Mouse (Mus musculus) myocyte (in vitro differentiated cells): ENCODE results near the gene Tspan9.

Experiments
- CEBPB ChIP-seq: IDR thresholded peaks from 2 replicates; pipeline ENCODE4 v1.6.1; 2011; ENCODE audit warnings: mild to moderate bottlenecking, moderate library complexity; ENCODE audit not compliant: poor library complexity, insufficient read depth, severe bottlenecking
- E2F4 ChIP-seq: IDR thresholded peaks from one replicate; pipeline ENCODE4 v1.6.1; 2011; ENCODE audit warnings: mild to moderate bottlenecking, control low read depth, moderate library complexity; ENCODE audit not compliant: insufficient read depth
- MAX ChIP-seq: IDR thresholded peaks from one replicate; pipeline ENCODE4 v1.6.1; 2011; ENCODE audit warnings: low read depth, mild to moderate bottlenecking, control low read depth
- MYOD1 ChIP-seq, 3 experiments: IDR thresholded peaks; one replicate each; pipeline ENCODE4 v1.6.1; 2011; ENCODE audit warnings: control low read depth in 2 of 3, low read depth in 2 of 3, mild to moderate bottlenecking in 2 of 3, moderate library complexity in 1 of 3; ENCODE audit not compliant: insufficient read length in 2 of 3, control insufficient read depth in 1 of 3
- MYOG ChIP-seq, 3 experiments: IDR thresholded peaks; one replicate each; pipeline ENCODE4 v1.6.1; 2011; ENCODE audit warnings: control low read depth in 2 of 3, low read depth in 2 of 3, mild to moderate bottlenecking in 2 of 3; ENCODE audit not compliant: insufficient read length in 2 of 3, control insufficient read depth in 1 of 3, insufficient read depth in 1 of 3
- POLR2A ChIP-seq: IDR thresholded peaks from one replicate; pipeline ENCODE4 v1.6.1; 2011; ENCODE audit warnings: low read depth, mild to moderate bottlenecking, control low read depth, moderate library complexity; ENCODE audit not compliant: insufficient read length
- POLR2AphosphoS2 ChIP-seq: IDR thresholded peaks from one replicate; pipeline ENCODE4 v1.6.1; 2011; ENCODE audit warnings: low read depth, control low read depth; ENCODE audit not compliant: insufficient read length
- TCF12 ChIP-seq: IDR thresholded peaks from one replicate; pipeline ENCODE4 v1.6.1; 2011; ENCODE audit warnings: mild to moderate bottlenecking, control low read depth; ENCODE audit not compliant: poor library complexity, insufficient read depth, severe bottlenecking
- TCF3 ChIP-seq: IDR thresholded peaks from one replicate; pipeline ENCODE4 v1.6.1; 2011; ENCODE audit warnings: low read depth, control low read depth; ENCODE audit not compliant: insufficient read length
- USF1 ChIP-seq: IDR thresholded peaks from one replicate; pipeline ENCODE4 v1.6.1; 2011; ENCODE audit warnings: low read depth, mild to moderate bottlenecking, control low read depth, moderate library complexity

GRCm38 (mm10) chr6:127988944-127989494 lies 154.4 kb downstream of the Tspan9 start:
- TF ChIP-seq MAX (no peak), POLR2A (no peak), TCF12 (peak; percentile 22), TCF3 (no peak), E2F4 (no peak), POLR2AphosphoS2 (no peak), MYOD1 (IDR thresholded peaks at IDR 0.05; ENCODE audit: control insufficient read depth in 1 of 3, insufficient read length in 2 of 3, low read depth in 2 of 3) (peak; percentile 24 to 59 (median 59)), CEBPB (no peak), USF1 (no peak), MYOG (IDR thresholded peaks at IDR 0.05; ENCODE audit: control insufficient read depth in 1 of 3, insufficient read depth in 1 of 3, insufficient read length in 2 of 3, low read depth in 2 of 3) (peak in 2 of 3 experiments; percentile 52 to 72)
